Mouse (Mus musculus) G1E (cell line): Measurements from ENCODE around the gene Mrpl37. TPM values are rescaled to one million over a fixed set of nuclear protein-coding genes. Genes with fewer than 3 reads are reported as not detected.

Source experiments
- ATAC-seq: 2 replicates; pipeline ENCODE4 v1.8.0; 2016; ENCODE audit warnings: mild to moderate bottlenecking; ENCODE audit not compliant: insufficient number of reproducible peaks, poor library complexity, low FRiP score, severe bottlenecking; ENCODE audit errors: extremely low read depth
- DNase-seq: peaks from one replicate; pipeline ENCODE4 v3.0.0; 2012; ENCODE audit warnings: low spot score
- H3K27me3 ChIP-seq: 2 replicates; pipeline ENCODE4 v1.6.1; 2012; ENCODE audit warnings: mild to moderate bottlenecking, low read length, inconsistent platforms; ENCODE audit not compliant: insufficient read depth
- H3K36me3 ChIP-seq: replicated peaks from 2 replicates; pipeline ENCODE3; 2012; ENCODE audit warnings: mild to moderate bottlenecking, inconsistent platforms
- H3K4me1 ChIP-seq: 2 replicates; pipeline ENCODE4 v1.6.1; 2012; ENCODE audit warnings: low read depth, low read length, inconsistent platforms, mixed read lengths; ENCODE audit not compliant: insufficient read depth
- H3K4me3 ChIP-seq: 2 replicates; pipeline ENCODE4 v1.5.1; 2012; ENCODE audit warnings: low read depth, mild to moderate bottlenecking, inconsistent platforms, low read length, moderate library complexity, mixed read lengths
- H3K9me3 ChIP-seq: replicated peaks from 2 replicates; pipeline ENCODE4 v1.6.1; 2012; ENCODE audit warnings: inconsistent platforms
- CTCF ChIP-seq: IDR thresholded peaks from 2 replicates; pipeline ENCODE4 v1.5.1; 2012; ENCODE audit warnings: low read depth, low read length, inconsistent platforms, mixed read lengths
- GATA1 ChIP-seq: IDR thresholded peaks from 2 replicates; pipeline ENCODE4 v1.6.1; 2012; ENCODE audit warnings: borderline replicate concordance, low read length, inconsistent platforms, mixed read lengths
- GATA2 ChIP-seq: IDR thresholded peaks from 2 replicates; pipeline ENCODE4 v1.6.1; 2012; ENCODE audit warnings: low read depth, low read length, inconsistent platforms, borderline replicate concordance
- POLR2AphosphoS5 ChIP-seq: IDR thresholded peaks from 2 replicates; pipeline ENCODE4 v1.6.1; 2012; ENCODE audit warnings: low read depth, low read length, inconsistent platforms; ENCODE audit not compliant: insufficient replicate concordance
- TAL1 ChIP-seq: conservative IDR thresholded peaks from 2 replicates; pipeline ENCODE4 v1.6.1; 2012; ENCODE audit warnings: low read depth, low read length, inconsistent platforms, mixed read lengths
- polyA plus RNA-seq: library from polyadenylated mRNA; stranded (reverse); fragments of >175 nt; gene quantifications from 2 replicates; pipeline ENCODE4 v1.2.3, GENCODE M21; 2012
- total RNA-seq, 2 experiments: library from RNA; stranded (forward) in 1 of 2; stranded (reverse) in 1 of 2; fragments of 200-1000 nt in 1 of 2; fragments of >200 nt in 1 of 2; fragmentation: Nextera tagmentation in 1 of 2; gene quantifications; 2 replicates each; pipeline ENCODE4 v1.2.3; 2014 to 2017

Gene Mrpl37
- total and polyA plus RNA-seq, 3 experiments, result 41.0 to 95.0 (median 50.4) TPM

GRCm38 (mm10) chr4:107025369-107025768 is 41.3 kb downstream of the Mrpl37 start:
- no peak for TF ChIP-seq CTCF
- TF ChIP-seq TAL1, result no peak
- no peak for TF ChIP-seq POLR2AphosphoS5
- no peak for TF ChIP-seq GATA1
- no peak for TF ChIP-seq GATA2

GRCm38 (mm10) chr4:107024899-107025298 is 41.8 kb downstream of the Mrpl37 start:
- peaks cover 99% of the 10 kb centered on the region for H3K36me3 ChIP-seq
- no peak for DNase-seq

More at GRCm38 (mm10) chr4:107025369-107025768, 41.3 kb downstream of the Mrpl37 start:
- no peak for ATAC-seq
- no peaks in the 10 kb centered on the region for H3K27me3 ChIP-seq
- H3K4me1 ChIP-seq, result peaks cover 28% of the 10 kb centered on the region
- no peak for DNase-seq
- H3K36me3 ChIP-seq, result peaks cover 99% of the 10 kb centered on the region
- no peaks in the 10 kb centered on the region for H3K9me3 ChIP-seq
- H3K4me3 ChIP-seq, result no peak overlapping the region

GRCm38 (mm10) chr4:107021464-107021863 is 45.2 kb downstream of the Mrpl37 start:
- Histone ChIP-seq H3K4me1 (peaks cover 45% of the 10 kb centered on the region), H3K36me3 (peaks cover 99% of the 10 kb centered on the region), H3K27me3 (no peaks in the 10 kb centered on the region), H3K4me3 (no peak overlapping the region), H3K9me3 (no peaks in the 10 kb centered on the region)
- no peak for TF ChIP-seq TAL1
- TF ChIP-seq CTCF, result no peak
- TF ChIP-seq GATA2, result no peak
- no peak for TF ChIP-seq POLR2AphosphoS5
- TF ChIP-seq GATA1, result no peak
- ATAC-seq (no peak), DNase-seq (no peak)

More at GRCm38 (mm10) chr4:107024899-107025298, 41.8 kb downstream of the Mrpl37 start:
- peaks cover 28% of the 10 kb centered on the region for H3K4me1 ChIP-seq
- no peaks in the 10 kb centered on the region for H3K27me3 ChIP-seq
- TF ChIP-seq TAL1, result no peak
- TF ChIP-seq GATA1, result no peak
- no peak for TF ChIP-seq GATA2
- no peak for TF ChIP-seq CTCF
- TF ChIP-seq POLR2AphosphoS5, result no peak
- no peak overlapping the region for H3K4me3 ChIP-seq
- H3K9me3 ChIP-seq, result no peaks in the 10 kb centered on the region
- ATAC-seq, result no peak

- no peak for ATAC-seq
- Histone ChIP-seq H3K9me3 (no peaks in the 10 kb centered on the region), H3K36me3 (peaks cover 99% of the 10 kb centered on the region), H3K4me3 (no peak overlapping the region), H3K4me1 (peaks cover 51% of the 10 kb centered on the region), H3K27me3 (no peaks in the 10 kb centered on the region)
- TF ChIP-seq GATA2 (no peak), GATA1 (no peak), TAL1 (no peak), POLR2AphosphoS5 (no peak), CTCF (no peak)
- DNase-seq, result no peak
These were observed 46.2 kb downstream of the Mrpl37 start for GRCm38 (mm10) chr4:107020287-107021000.

GRCm38 (mm10) chr4:107019027-107019426 is 47.6 kb downstream of the Mrpl37 start:
- DNase-seq (no peak), ATAC-seq (no peak)
- H3K9me3 ChIP-seq, result no peaks in the 10 kb centered on the region
- H3K27me3 ChIP-seq, result no peaks in the 10 kb centered on the region
- peaks cover 99% of the 10 kb centered on the region for H3K36me3 ChIP-seq
- H3K4me1 ChIP-seq, result peaks cover 54% of the 10 kb centered on the region
- TF ChIP-seq POLR2AphosphoS5, result no peak
- TF ChIP-seq TAL1, result no peak
- TF ChIP-seq GATA1, result no peak
- no peak for TF ChIP-seq GATA2
- no peak for TF ChIP-seq CTCF
- H3K4me3 ChIP-seq, result no peak overlapping the region

- no peaks in the 10 kb centered on the region for H3K27me3 ChIP-seq
- peaks cover 56% of the 10 kb centered on the region for H3K4me1 ChIP-seq
- no peak for ATAC-seq
- no peaks in the 10 kb centered on the region for H3K9me3 ChIP-seq
- no peak for DNase-seq
- no peak overlapping the region for H3K4me3 ChIP-seq
- H3K36me3 ChIP-seq, result peaks cover 100% of the 10 kb centered on the region
- no peak for TF ChIP-seq CTCF
- no peak for TF ChIP-seq GATA2
- no peak for TF ChIP-seq TAL1
- no peak for TF ChIP-seq GATA1
- no peak for TF ChIP-seq POLR2AphosphoS5
These were observed 48.1 kb downstream of the Mrpl37 start for GRCm38 (mm10) chr4:107018521-107018920.
